Mouse (Mus musculus) limb, embryonic 11.5 days (tissue): Measurements from ENCODE around the gene Sbf2. TPM values are rescaled to one million over a fixed set of nuclear protein-coding genes. Genes with fewer than 3 reads are reported as not detected.

Source experiments
- ATAC-seq: fragments of 200-750 bp; cut with Nextera tagmentation; 2 replicates; pipeline ENCODE4 v1.8.0; 2017; ENCODE audit warnings: low read depth; ENCODE audit not compliant: insufficient number of reproducible peaks, low FRiP score, low TSS enrichment
- DNase-seq: peaks from one replicate; pipeline ENCODE4 v3.0.0-alpha.2; 2015; ENCODE audit warnings: low spot score
- H3K27ac ChIP-seq: fragments of 300-500 bp; sonication (generic); replicated peaks from 2 replicates; pipeline ENCODE4 v1.5.1; 2014; ENCODE audit warnings: low read depth, mild to moderate bottlenecking, low read length
- H3K27me3 ChIP-seq: fragments of 300-500 bp; sonication (generic); 2 replicates; pipeline ENCODE4 v1.6.1; 2014; ENCODE audit warnings: mild to moderate bottlenecking, low read length, mixed read lengths; ENCODE audit not compliant: control insufficient read depth, insufficient read depth
- H3K36me3 ChIP-seq: fragments of 300-500 bp; sonication (generic); 2 replicates; pipeline ENCODE4 v1.6.1; 2014; ENCODE audit warnings: mild to moderate bottlenecking, low read length, moderate library complexity, mixed read lengths; ENCODE audit not compliant: control insufficient read depth, insufficient read depth
- H3K4me1 ChIP-seq: fragments of 300-500 bp; sonication (generic); 2 replicates; pipeline ENCODE4 v1.6.1; 2014; ENCODE audit warnings: low read length, mixed read lengths; ENCODE audit not compliant: control insufficient read depth, insufficient read depth
- H3K4me2 ChIP-seq: fragments of 300-500 bp; sonication (generic); 2 replicates; pipeline ENCODE4 v1.6.1; 2014; ENCODE audit warnings: low read depth, mild to moderate bottlenecking, moderate library complexity; ENCODE audit not compliant: severe bottlenecking
- H3K4me3 ChIP-seq: fragments of 300-500 bp; sonication (generic); 2 replicates; pipeline ENCODE4 v1.5.1; 2014; ENCODE audit warnings: low read depth, low read length
- H3K9ac ChIP-seq: fragments of 300-500 bp; sonication (generic); 2 replicates; pipeline ENCODE4 v1.6.1; 2014; ENCODE audit warnings: mild to moderate bottlenecking, low read length
- H3K9me3 ChIP-seq: fragments of 300-500 bp; sonication (generic); 2 replicates; pipeline ENCODE4 v1.6.1; 2016; ENCODE audit warnings: low read length; ENCODE audit not compliant: control insufficient read depth
- WGBS: fragments of 180-500 bp; shearing (Covaris S2); extraction: QIAGEN DNeasy Blood & Tissue Kit; methylation state at CpG from one replicate; pipeline ENCODE4 v1.1.7; 2014; 5-methylcytosine and 5-hydroxymethylcytosine counted together
- polyA plus RNA-seq: library from polyadenylated mRNA; unstranded; fragments of >200 nt; fragmentation: Nextera tagmentation; extraction: Ambion mirVana; gene quantifications from 2 replicates; pipeline ENCODE4 v1.2.1, GENCODE M21; 2014

The Sbf2 gene
- polyA plus RNA-seq, 1 experiment from 2014 or later: 31.4 TPM

- WGBS: 14% methylated on average over 17 of the region's 17 CpGs
- no peaks in the 10 kb centered on the region for H3K36me3 ChIP-seq
- no peak overlapping the region for H3K4me3 ChIP-seq
- DNase-seq (peak; percentile 85), ATAC-seq (peak; percentile 91)
- H3K4me1 ChIP-seq: peaks cover 17% of the 10 kb centered on the region
- H3K4me2 ChIP-seq: peak overlapping the region; percentile 15; the same call in 1 of the 2 replicates
- no peaks in the 10 kb centered on the region for H3K27me3 ChIP-seq
- H3K9ac ChIP-seq: peak overlapping the region; percentile 40; the same call in 1 of the 2 replicates
- peak overlapping the region; percentile 94 for H3K27ac ChIP-seq
- H3K9me3 ChIP-seq: no peaks in the 10 kb centered on the region
Observed at GRCm38 (mm10) chr7:110296889-110297603, 317.7 kb downstream of the Sbf2 start.

- Histone ChIP-seq H3K27ac (no peak overlapping the region), H3K4me1 (peaks cover 4% of the 10 kb centered on the region), H3K4me2 (no peak overlapping the region), H3K4me3 (no peak overlapping the region), H3K9me3 (no peaks in the 10 kb centered on the region), H3K36me3 (no peaks in the 10 kb centered on the region), H3K9ac (no peak overlapping the region), H3K27me3 (no peaks in the 10 kb centered on the region)
- no peak for ATAC-seq
- WGBS: 82% methylated on average over 4 of the region's 4 CpGs
- no peak for DNase-seq
Observed at GRCm38 (mm10) chr7:110289647-110290046, 325.1 kb downstream of the Sbf2 start.

- H3K4me2 ChIP-seq: no peak overlapping the region
- WGBS: 78% methylated on average over 6 of the region's 6 CpGs
- no peak overlapping the region for H3K27ac ChIP-seq
- DNase-seq (no peak), ATAC-seq (no peak)
- no peak overlapping the region for H3K4me3 ChIP-seq
- no peaks in the 10 kb centered on the region for H3K27me3 ChIP-seq
- no peak overlapping the region for H3K9ac ChIP-seq
- no peaks in the 10 kb centered on the region for H3K9me3 ChIP-seq
- H3K4me1 ChIP-seq: peaks cover 4% of the 10 kb centered on the region
- H3K36me3 ChIP-seq: no peaks in the 10 kb centered on the region
Observed at GRCm38 (mm10) chr7:110288731-110289191, 326.0 kb downstream of the Sbf2 start.

- ATAC-seq: no peak
- H3K4me3 ChIP-seq: no peak overlapping the region
- no peak overlapping the region for H3K27ac ChIP-seq
- H3K27me3 ChIP-seq: no peaks in the 10 kb centered on the region
- no peak for DNase-seq
- H3K4me1 ChIP-seq: peaks cover 4% of the 10 kb centered on the region
- no peak overlapping the region for H3K9ac ChIP-seq
- WGBS: 89% methylated on average over 4 of the region's 4 CpGs
- no peaks in the 10 kb centered on the region for H3K9me3 ChIP-seq
- no peak overlapping the region for H3K4me2 ChIP-seq
- no peaks in the 10 kb centered on the region for H3K36me3 ChIP-seq
Observed at GRCm38 (mm10) chr7:110288191-110288604, 326.5 kb downstream of the Sbf2 start.

- no peak overlapping the region for H3K27ac ChIP-seq
- no peak overlapping the region for H3K9ac ChIP-seq
- H3K27me3 ChIP-seq: no peaks in the 10 kb centered on the region
- no peaks in the 10 kb centered on the region for H3K9me3 ChIP-seq
- H3K36me3 ChIP-seq: no peaks in the 10 kb centered on the region
- H3K4me1 ChIP-seq: peaks cover 4% of the 10 kb centered on the region
- H3K4me3 ChIP-seq: no peak overlapping the region
- ATAC-seq: no peak
- WGBS: 60% methylated on average over 8 of the region's 8 CpGs
- DNase-seq: no peak
- peak overlapping the region; percentile 7; the same call in 1 of the 2 replicates for H3K4me2 ChIP-seq
Observed at GRCm38 (mm10) chr7:110287476-110288071, 327.1 kb downstream of the Sbf2 start.

GRCm38 (mm10) chr7:110286838-110287475 is 327.8 kb downstream of the Sbf2 start:
- Histone ChIP-seq H3K4me1 (peaks cover 4% of the 10 kb centered on the region), H3K4me2 (peak overlapping the region; percentile 7; the same call in 1 of the 2 replicates)
- WGBS: 9% methylated on average over 12 of the region's 12 CpGs

GRCm38 (mm10) chr7:110286198-110286732 is 328.5 kb downstream of the Sbf2 start:
- 81% methylated on average over 8 of the region's 8 CpGs for WGBS
- no peak overlapping the region for H3K4me3 ChIP-seq
- ATAC-seq (no peak), DNase-seq (no peak)
- H3K36me3 ChIP-seq: no peaks in the 10 kb centered on the region
- H3K4me1 ChIP-seq: peaks cover 4% of the 10 kb centered on the region
- H3K4me2 ChIP-seq: no peak overlapping the region
- H3K9ac ChIP-seq: no peak overlapping the region
- H3K9me3 ChIP-seq: no peaks in the 10 kb centered on the region
- H3K27me3 ChIP-seq: no peaks in the 10 kb centered on the region
- no peak overlapping the region for H3K27ac ChIP-seq

More at GRCm38 (mm10) chr7:110286838-110287475, 327.8 kb downstream of the Sbf2 start:
- H3K36me3 ChIP-seq: no peaks in the 10 kb centered on the region
- no peaks in the 10 kb centered on the region for H3K9me3 ChIP-seq
- DNase-seq (peak; percentile 91), ATAC-seq (peak; percentile 74)
- H3K4me3 ChIP-seq: no peak overlapping the region
- no peaks in the 10 kb centered on the region for H3K27me3 ChIP-seq
- H3K9ac ChIP-seq: no peak overlapping the region
- no peak overlapping the region for H3K27ac ChIP-seq

GRCm38 (mm10) chr7:110285849-110286151 is 328.9 kb downstream of the Sbf2 start:
- Histone ChIP-seq H3K27ac (no peak overlapping the region), H3K36me3 (no peaks in the 10 kb centered on the region), H3K4me2 (no peak overlapping the region), H3K9ac (no peak overlapping the region), H3K9me3 (no peaks in the 10 kb centered on the region), H3K4me3 (no peak overlapping the region), H3K27me3 (no peaks in the 10 kb centered on the region), H3K4me1 (peaks cover 4% of the 10 kb centered on the region)
- ATAC-seq: no peak
- WGBS: 79% methylated on average over 3 of the region's 3 CpGs
- no peak for DNase-seq
